Mouse (Mus musculus): ENCODE data around the gene Vmn1r20. TPM values are rescaled to one million over a fixed set of nuclear protein-coding genes. Genes with fewer than 3 reads are reported as not detected.
"Not testable (repeated sequence)": the region's sequence is repeated elsewhere in the genome, so short reads cannot be mapped to it uniquely, and the experiment has no call there.

Vmn1r20 gene
- not detected in 2 replicates for polyA plus RNA-seq (2015; fragmentation: Nextera tagmentation; extraction: Ambion mirVana)

DNA sequence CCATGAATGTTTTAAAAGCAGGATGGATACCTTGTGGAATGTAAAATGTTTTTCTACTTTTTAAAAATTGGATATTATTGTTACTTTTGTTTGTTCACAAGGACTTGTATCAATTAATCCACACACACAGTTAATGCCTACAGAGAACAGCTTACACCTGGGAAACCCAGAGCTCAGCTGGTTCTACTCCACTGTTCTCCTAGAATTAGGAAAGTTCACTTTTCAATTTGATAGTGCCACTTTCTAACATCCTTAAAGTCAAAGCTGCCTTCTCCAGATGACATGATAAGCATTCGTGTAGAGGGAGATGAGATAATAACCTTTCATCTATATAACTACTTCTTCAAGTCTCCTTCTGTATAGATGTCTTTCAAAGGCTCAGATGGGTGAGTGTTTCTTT lies at the start of gene Vmn1r20:
Gene Vmn1r20 (plus strand): TSS at position 301 of the 400 bp plus-strand sequence.
- Histone ChIP-seq H3K27ac (replicated peaks) (no peak within 1 kb of the TSS), H3K4me2 (no peak within 1 kb of the TSS), H3K36me3 (no peaks in the 10 kb centered on the region), H3K4me3 (no peak within 1 kb of the TSS), H3K4me1 (replicated peaks) (no peaks in the 10 kb centered on the region), H3K27me3 (no peaks in the 10 kb centered on the region), H3K9me3 (no peaks in the 10 kb centered on the region), H3K9ac (no peak within 1 kb of the TSS)
- WGBS, result 74% methylated on average over 1 of the region's 1 CpGs
- no peak for ATAC-seq (ENCODE audit: low FRiP score, low read depth)

DNA sequence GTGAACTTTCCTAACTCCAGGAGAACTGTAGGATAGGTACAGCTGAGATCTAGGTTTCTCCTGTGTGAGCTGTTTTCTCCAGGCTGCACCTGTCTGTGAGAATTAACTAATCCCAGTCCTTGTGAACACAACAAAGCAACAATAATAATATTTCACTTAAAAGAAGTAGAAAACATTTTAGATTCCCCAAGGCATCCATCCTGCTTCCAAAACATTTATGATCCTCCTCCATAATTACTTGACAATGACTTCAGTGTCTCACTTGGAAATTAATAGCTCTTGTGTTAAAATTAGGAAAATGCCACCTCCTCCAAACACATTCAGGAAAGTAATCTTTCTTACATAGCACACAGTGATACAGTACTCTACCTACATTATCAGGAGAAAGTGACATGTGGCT lies 33.0 kb upstream of the Vmn1r20 start, which contains the start of gene Vmn1r18:
Gene Vmn1r18 (minus strand): TSS at position 101 of the 400 bp plus-strand sequence.
- Histone ChIP-seq H3K4me3 (no peak within 1 kb of the TSS), H3K27ac (replicated peaks) (no peak within 1 kb of the TSS), H3K4me2 (no peak within 1 kb of the TSS), H3K9ac (no peak within 1 kb of the TSS), H3K9me3 (no peaks in the 10 kb centered on the region), H3K4me1 (replicated peaks) (no peaks in the 10 kb centered on the region), H3K36me3 (no peaks in the 10 kb centered on the region), H3K27me3 (no peaks in the 10 kb centered on the region)
- ATAC-seq (ENCODE audit: low FRiP score, low read depth), result no peak

DNA sequence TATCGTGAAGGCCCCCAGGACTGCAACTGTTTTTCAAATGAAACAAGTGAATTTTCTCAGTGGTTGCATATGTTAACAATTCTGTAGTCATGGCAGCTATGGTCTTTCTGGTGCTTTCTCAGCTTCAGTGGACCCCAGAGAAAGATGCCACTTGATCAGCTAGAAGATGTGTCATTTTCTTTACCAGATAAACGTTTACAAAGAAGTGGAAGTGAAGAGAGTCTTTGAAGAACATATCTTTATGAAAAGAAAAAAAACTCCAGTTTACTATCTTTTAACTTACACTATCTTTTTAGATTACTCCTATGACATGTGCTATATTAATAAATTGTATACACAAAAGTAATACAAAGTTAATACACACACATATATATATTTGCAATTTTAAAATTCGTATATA lies 25.2 kb upstream of the Vmn1r20 start, which contains the start of gene Vmn1r19:
Gene Vmn1r19 (plus strand): TSS at position 301 of the 400 bp plus-strand sequence.
- not testable (repeated sequence) for H3K4me2 ChIP-seq; H3K9me3 ChIP-seq; H3K9ac ChIP-seq; H3K4me1 ChIP-seq (replicated peaks); H3K36me3 ChIP-seq; ATAC-seq (ENCODE audit: low FRiP score, low read depth); H3K27me3 ChIP-seq; H3K27ac ChIP-seq (replicated peaks); H3K4me3 ChIP-seq
- WGBS, result 77% methylated on average over 3 of the region's 3 CpGs

DNA sequence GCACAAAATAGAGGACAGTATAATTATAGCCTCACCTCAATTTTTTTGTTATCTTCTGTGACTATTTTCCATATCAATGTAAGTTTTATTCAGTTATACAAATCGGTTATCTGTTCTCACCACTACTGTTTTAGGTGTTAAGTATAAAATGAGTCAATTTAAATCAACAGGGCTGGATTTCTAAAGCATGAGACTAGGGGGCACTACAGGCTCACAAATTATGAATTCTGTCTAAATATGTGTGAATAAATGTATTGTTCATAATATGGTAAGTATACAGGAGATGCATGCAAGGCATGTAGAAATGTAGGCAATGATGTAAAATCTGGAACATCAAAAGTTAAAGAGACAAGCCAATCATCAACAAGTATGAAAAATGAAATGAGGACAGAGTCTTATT lies 2.5 kb downstream of the Vmn1r20 start:
- Histone ChIP-seq H3K9ac (no peak overlapping the region), H3K4me2 (no peak overlapping the region), H3K27ac (replicated peaks) (no peak overlapping the region), H3K36me3 (no peaks in the 10 kb centered on the region), H3K27me3 (no peaks in the 10 kb centered on the region), H3K4me1 (replicated peaks) (no peaks in the 10 kb centered on the region), H3K4me3 (no peak overlapping the region), H3K9me3 (no peaks in the 10 kb centered on the region)
- ATAC-seq (ENCODE audit: low FRiP score, low read depth), result no peak
- WGBS, result 86% methylated on average over 1 of the region's 1 CpGs

DNA sequence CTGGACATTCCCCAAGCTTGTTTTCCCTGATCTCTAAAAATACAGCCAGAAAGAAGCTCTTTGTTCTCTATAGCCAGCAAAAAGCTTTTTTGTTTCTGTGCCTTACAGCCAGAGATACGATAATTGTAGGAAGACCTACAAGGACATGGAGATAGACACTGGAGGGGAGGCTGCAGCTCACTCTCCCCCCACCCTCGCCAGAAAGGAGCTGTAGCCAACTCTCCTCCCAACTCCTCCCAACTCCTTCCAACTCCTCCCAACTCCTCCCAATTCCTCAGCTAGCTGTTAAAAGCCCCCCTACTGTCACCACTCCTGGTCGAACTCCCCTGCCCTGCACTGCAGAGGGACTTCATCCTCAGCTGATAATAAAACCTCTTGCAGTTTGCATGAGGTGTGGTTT lies 39.4 kb downstream of the Vmn1r20 start:
- not testable (repeated sequence) for H3K4me1 ChIP-seq (replicated peaks); H3K9ac ChIP-seq; H3K4me3 ChIP-seq; H3K27ac ChIP-seq (replicated peaks); H3K36me3 ChIP-seq; H3K4me2 ChIP-seq; ATAC-seq (ENCODE audit: low FRiP score, low read depth); H3K27me3 ChIP-seq; H3K9me3 ChIP-seq
- WGBS, result 26% methylated on average over 3 of the region's 3 CpGs

Other genes starting within 250 kb of the Vmn1r20 start
- not detected in 2 replicates for gene Vmn1r13, start 225.6 kb upstream of the Vmn1r20 start, polyA plus RNA-seq (2015; fragmentation: Nextera tagmentation; extraction: Ambion mirVana)
- gene Vmn1r14, start 197.2 kb upstream of the Vmn1r20 start, polyA plus RNA-seq (2015; fragmentation: Nextera tagmentation; extraction: Ambion mirVana), result not detected in 2 replicates
- gene Vmn1r15, start 171.0 kb upstream of the Vmn1r20 start, polyA plus RNA-seq (2015; fragmentation: Nextera tagmentation; extraction: Ambion mirVana), result not detected in 2 replicates
- gene Vmn1r16, start 99.4 kb upstream of the Vmn1r20 start, polyA plus RNA-seq (2015; fragmentation: Nextera tagmentation; extraction: Ambion mirVana), result not detected in 2 replicates
- not detected in 2 replicates for gene Vmn1r17, start 65.2 kb upstream of the Vmn1r20 start, polyA plus RNA-seq (2015; fragmentation: Nextera tagmentation; extraction: Ambion mirVana)
- not detected in 2 replicates for gene Vmn1r18, start 33.1 kb upstream of the Vmn1r20 start, polyA plus RNA-seq (2015; fragmentation: Nextera tagmentation; extraction: Ambion mirVana)
- not detected in 2 replicates for gene Vmn1r19, start 25.1 kb upstream of the Vmn1r20 start, polyA plus RNA-seq (2015; fragmentation: Nextera tagmentation; extraction: Ambion mirVana)
- gene Ppm1k, start 106.5 kb downstream of the Vmn1r20 start, polyA plus RNA-seq (2015; fragmentation: Nextera tagmentation; extraction: Ambion mirVana), result 5.3 and 6.0 TPM in 2 replicates
- 1.1 and 1.3 TPM in 2 replicates for gene Herc6, start 152.1 kb downstream of the Vmn1r20 start, polyA plus RNA-seq (2015; fragmentation: Nextera tagmentation; extraction: Ambion mirVana)

Measured in hindbrain, embryonic 15.5 days (tissue).